Mouse (Mus musculus): ENCODE results near the gene Scg3. TPM values are rescaled to one million over a fixed set of nuclear protein-coding genes. Genes with fewer than 3 reads are reported as not detected.

Gene Scg3
- polyA plus RNA-seq, 1 experiment from 2014 or later, result 0.41 TPM

GRCm38 (mm10) chr9:75610571-75611493 is 73.0 kb downstream of the Scg3 start, which contains the start of gene Tmod2:
Gene Tmod2 (minus strand): TSS chr9:75611325.
- no peak within 1 kb of the TSS for H3K27ac ChIP-seq (replicated peaks in 1 of 2; ENCODE audit: control insufficient read depth in 1 of 2, insufficient read depth in 1 of 2, low read depth in 2 of 2, low read length in 2 of 2)
- H3K4me1 ChIP-seq (ENCODE audit: control insufficient read depth in 2 of 2, insufficient read depth in 2 of 2, low read length in 2 of 2), result 0 out of 4 replicates have a peak, but pooled peaks cover 0 to 3% of the 10 kb centered on the region in 2 experiments
- peak; percentile 56; the same call in 1 of the 2 replicates for ATAC-seq (ENCODE audit: insufficient number of reproducible peaks, insufficient read depth, low FRiP score, low read depth)
- no peaks in the 10 kb centered on the region for H3K36me3 ChIP-seq (ENCODE audit: control insufficient read depth, insufficient read depth, low read length)
- H3K9ac ChIP-seq (ENCODE audit: low read length), result peak within 1 kb of the TSS; percentile 71
- H3K27me3 ChIP-seq (ENCODE audit: control insufficient read depth, insufficient read depth, low read length), result no peaks in the 10 kb centered on the region; the same call in 1 of the 2 replicates
- peak within 1 kb of the TSS; percentile 69 to 78 for H3K4me3 ChIP-seq (ENCODE audit: control insufficient read depth in 1 of 2, insufficient read depth in 1 of 2, low read depth in 1 of 2, low read length in 2 of 2)
- H3K4me2 ChIP-seq (ENCODE audit: low read length), result peak within 1 kb of the TSS; percentile 98
- WGBS, result under 1% methylated on average over 69 of the region's 74 CpGs
- H3K9me3 ChIP-seq (ENCODE audit: control insufficient read depth, low read length), result no peaks in the 10 kb centered on the region

DNA sequence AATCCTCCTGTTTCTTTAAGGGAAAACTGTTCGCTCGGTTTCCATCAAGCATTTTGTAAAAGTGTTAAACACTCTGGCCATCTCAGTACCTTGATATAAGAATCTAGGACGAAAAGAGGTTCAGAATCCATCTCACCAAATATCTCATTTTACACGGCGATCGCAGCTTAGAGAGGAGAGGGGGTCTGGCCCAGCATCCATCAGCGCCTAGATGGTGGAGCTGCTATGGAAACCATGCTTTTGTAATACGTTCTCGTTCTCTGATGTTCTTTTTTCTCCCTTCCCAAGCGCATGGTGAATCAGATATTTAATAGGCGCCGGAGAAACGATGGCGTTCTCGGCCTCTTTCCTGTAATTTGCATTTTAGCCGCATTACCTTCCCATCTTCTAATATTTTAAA is 73.9 kb downstream of the Scg3 start:
- peak overlapping the region; percentile 98 for H3K4me2 ChIP-seq (ENCODE audit: low read length)
- H3K4me1 ChIP-seq (ENCODE audit: control insufficient read depth in 2 of 2, insufficient read depth in 2 of 2, low read length in 2 of 2), result 0 out of 4 replicates have a peak, but pooled peaks cover 0 to 3% of the 10 kb centered on the region in 2 experiments
- H3K27me3 ChIP-seq (ENCODE audit: control insufficient read depth, insufficient read depth, low read length), result no peaks in the 10 kb centered on the region; the same call in 1 of the 2 replicates
- no peaks in the 10 kb centered on the region for H3K36me3 ChIP-seq (ENCODE audit: control insufficient read depth, insufficient read depth, low read length)
- 25% methylated on average over 16 of the region's 16 CpGs for WGBS
- H3K9me3 ChIP-seq (ENCODE audit: control insufficient read depth, low read length), result no peaks in the 10 kb centered on the region
- ATAC-seq (ENCODE audit: insufficient number of reproducible peaks, insufficient read depth, low FRiP score, low read depth), result no peak
- peak overlapping the region; percentile 71; the same call in 1 of the 2 replicates for H3K9ac ChIP-seq (ENCODE audit: low read length)
- peak overlapping the region in 1 of 2 experiments; percentile 78; a peak in 3 of 4 replicates for H3K4me3 ChIP-seq (ENCODE audit: control insufficient read depth in 1 of 2, insufficient read depth in 1 of 2, low read depth in 1 of 2, low read length in 2 of 2)
- H3K27ac ChIP-seq (replicated peaks in 1 of 2; ENCODE audit: control insufficient read depth in 1 of 2, insufficient read depth in 1 of 2, low read depth in 2 of 2, low read length in 2 of 2), result no peak overlapping the region

DNA sequence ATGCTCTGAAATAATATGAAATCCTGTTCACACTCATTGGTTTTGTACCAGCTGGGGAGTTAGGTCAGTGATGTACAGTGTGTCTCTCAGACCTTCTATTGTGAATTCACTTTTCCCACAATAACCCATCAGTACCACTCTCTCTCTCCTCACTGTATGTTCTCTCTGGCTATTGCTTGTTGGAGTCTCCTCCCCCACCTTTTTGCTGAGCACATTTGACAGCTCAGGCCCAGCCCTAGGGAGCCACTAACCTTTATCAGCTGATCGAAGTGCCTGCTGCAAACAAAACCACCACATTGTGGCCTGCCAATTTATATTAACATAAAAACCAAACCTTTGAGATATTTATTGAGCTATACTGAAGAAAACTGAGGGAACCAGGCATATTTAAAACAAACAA is 74.4 kb downstream of the Scg3 start:
- no peak for ATAC-seq (ENCODE audit: insufficient number of reproducible peaks, insufficient read depth, low FRiP score, low read depth)
- WGBS, result 45% methylated on average over 1 of the region's 1 CpGs
- H3K4me2 ChIP-seq (ENCODE audit: low read length), result no peak overlapping the region

GRCm38 (mm10) chr9:75607496-75607895 is 76.4 kb downstream of the Scg3 start:
- Histone ChIP-seq H3K9ac (ENCODE audit: low read length) (no peak overlapping the region), H3K9me3 (ENCODE audit: control insufficient read depth, low read length) (no peaks in the 10 kb centered on the region), H3K36me3 (ENCODE audit: control insufficient read depth, insufficient read depth, low read length) (no peaks in the 10 kb centered on the region), H3K4me2 (ENCODE audit: low read length) (no peak overlapping the region), H3K27me3 (ENCODE audit: control insufficient read depth, insufficient read depth, low read length) (no peaks in the 10 kb centered on the region; the same call in 1 of the 2 replicates), H3K27ac (replicated peaks in 1 of 2; ENCODE audit: control insufficient read depth in 1 of 2, insufficient read depth in 1 of 2, low read depth in 2 of 2, low read length in 2 of 2) (no peak overlapping the region), H3K4me1 (ENCODE audit: control insufficient read depth in 2 of 2, insufficient read depth in 2 of 2, low read length in 2 of 2) (0 out of 4 replicates have a peak, but pooled peaks cover 0 to 3% of the 10 kb centered on the region in 2 experiments), H3K4me3 (ENCODE audit: control insufficient read depth in 1 of 2, insufficient read depth in 1 of 2, low read depth in 1 of 2, low read length in 2 of 2) (no peak overlapping the region)
- ATAC-seq (ENCODE audit: insufficient number of reproducible peaks, insufficient read depth, low FRiP score, low read depth), result no peak
- WGBS, result 85% methylated on average over 4 of the region's 4 CpGs

More for the DNA sequence above, 74.4 kb downstream of the Scg3 start:
- H3K36me3 ChIP-seq (ENCODE audit: control insufficient read depth, insufficient read depth, low read length), result no peaks in the 10 kb centered on the region
- H3K27me3 ChIP-seq (ENCODE audit: control insufficient read depth, insufficient read depth, low read length), result no peaks in the 10 kb centered on the region; the same call in 1 of the 2 replicates
- H3K27ac ChIP-seq (replicated peaks in 1 of 2; ENCODE audit: control insufficient read depth in 1 of 2, insufficient read depth in 1 of 2, low read depth in 2 of 2, low read length in 2 of 2), result no peak overlapping the region
- H3K9ac ChIP-seq (ENCODE audit: low read length), result no peak overlapping the region
- 0 out of 4 replicates have a peak, but pooled peaks cover 0 to 3% of the 10 kb centered on the region in 2 experiments for H3K4me1 ChIP-seq (ENCODE audit: control insufficient read depth in 2 of 2, insufficient read depth in 2 of 2, low read length in 2 of 2)
- no peaks in the 10 kb centered on the region for H3K9me3 ChIP-seq (ENCODE audit: control insufficient read depth, low read length)
- H3K4me3 ChIP-seq (ENCODE audit: control insufficient read depth in 1 of 2, insufficient read depth in 1 of 2, low read depth in 1 of 2, low read length in 2 of 2), result no peak overlapping the region

- Histone ChIP-seq H3K27ac (replicated peaks in 1 of 2; ENCODE audit: control insufficient read depth in 1 of 2, insufficient read depth in 1 of 2, low read depth in 2 of 2, low read length in 2 of 2) (peak overlapping the region in 1 of 2 experiments; percentile 44; a peak in 1 of 4 replicates), H3K9me3 (ENCODE audit: control insufficient read depth, low read length) (no peaks in the 10 kb centered on the region), H3K27me3 (ENCODE audit: control insufficient read depth, insufficient read depth, low read length) (no peaks in the 10 kb centered on the region), H3K4me1 (ENCODE audit: control insufficient read depth in 2 of 2, insufficient read depth in 2 of 2, low read length in 2 of 2) (peaks cover 9 to 13% of the 10 kb centered on the region in 2 experiments), H3K4me3 (ENCODE audit: control insufficient read depth in 1 of 2, insufficient read depth in 1 of 2, low read depth in 1 of 2, low read length in 2 of 2) (no peak overlapping the region), H3K36me3 (ENCODE audit: control insufficient read depth, insufficient read depth, low read length) (no peaks in the 10 kb centered on the region), H3K9ac (ENCODE audit: low read length) (no peak overlapping the region), H3K4me2 (ENCODE audit: low read length) (0 out of 2 replicates have a peak overlapping the region, but pooled peaks have one; percentile 25)
- WGBS, result 41% methylated on average over 12 of the region's 12 CpGs
- ATAC-seq (ENCODE audit: insufficient number of reproducible peaks, insufficient read depth, low FRiP score, low read depth), result no peak
These were observed 82.3 kb downstream of the Scg3 start for GRCm38 (mm10) chr9:75601510-75601909.

GRCm38 (mm10) chr9:75600166-75600934 is 83.5 kb downstream of the Scg3 start:
- Histone ChIP-seq H3K27me3 (ENCODE audit: control insufficient read depth, insufficient read depth, low read length) (no peaks in the 10 kb centered on the region), H3K9me3 (ENCODE audit: control insufficient read depth, low read length) (no peaks in the 10 kb centered on the region), H3K4me1 (ENCODE audit: control insufficient read depth in 2 of 2, insufficient read depth in 2 of 2, low read length in 2 of 2) (peaks cover 9 to 13% of the 10 kb centered on the region in 2 experiments), H3K36me3 (ENCODE audit: control insufficient read depth, insufficient read depth, low read length) (no peaks in the 10 kb centered on the region), H3K27ac (replicated peaks in 1 of 2; ENCODE audit: control insufficient read depth in 1 of 2, insufficient read depth in 1 of 2, low read depth in 2 of 2, low read length in 2 of 2) (no peak overlapping the region), H3K4me2 (ENCODE audit: low read length) (no peak overlapping the region), H3K9ac (ENCODE audit: low read length) (no peak overlapping the region), H3K4me3 (ENCODE audit: control insufficient read depth in 1 of 2, insufficient read depth in 1 of 2, low read depth in 1 of 2, low read length in 2 of 2) (no peak overlapping the region)
- WGBS, result 63% methylated on average over 7 of the region's 7 CpGs
- ATAC-seq (ENCODE audit: insufficient number of reproducible peaks, insufficient read depth, low FRiP score, low read depth), result no peak

- H3K4me1 ChIP-seq (ENCODE audit: control insufficient read depth in 2 of 2, insufficient read depth in 2 of 2, low read length in 2 of 2), result peaks cover 9 to 13% of the 10 kb centered on the region in 2 experiments
- no peak overlapping the region for H3K4me2 ChIP-seq (ENCODE audit: low read length)
- no peak overlapping the region; a peak in 1 of 4 replicates for H3K27ac ChIP-seq (replicated peaks in 1 of 2; ENCODE audit: control insufficient read depth in 1 of 2, insufficient read depth in 1 of 2, low read depth in 2 of 2, low read length in 2 of 2)
- no peak overlapping the region for H3K4me3 ChIP-seq (ENCODE audit: control insufficient read depth in 1 of 2, insufficient read depth in 1 of 2, low read depth in 1 of 2, low read length in 2 of 2)
- WGBS, result 35% methylated on average over 5 of the region's 5 CpGs
- H3K9me3 ChIP-seq (ENCODE audit: control insufficient read depth, low read length), result no peaks in the 10 kb centered on the region
- H3K9ac ChIP-seq (ENCODE audit: low read length), result no peak overlapping the region
- peak; percentile 57 for ATAC-seq (ENCODE audit: insufficient number of reproducible peaks, insufficient read depth, low FRiP score, low read depth)
- H3K36me3 ChIP-seq (ENCODE audit: control insufficient read depth, insufficient read depth, low read length), result no peaks in the 10 kb centered on the region
- no peaks in the 10 kb centered on the region for H3K27me3 ChIP-seq (ENCODE audit: control insufficient read depth, insufficient read depth, low read length)
These were observed 84.5 kb downstream of the Scg3 start for GRCm38 (mm10) chr9:75599191-75599841.

Measured in heart, embryonic 14.5 days (tissue).